Mouse (Mus musculus) thymus, postnatal 36 days (tissue): Measurements from ENCODE around the gene Slc39a5.

Source experiments
- DNase-seq, 2 experiments: peaks; one replicate each; pipeline ENCODE4 v3.0.0; 2022; ENCODE audit warnings: mixed read lengths in 2 of 2

Slc39a5 gene

DNA sequence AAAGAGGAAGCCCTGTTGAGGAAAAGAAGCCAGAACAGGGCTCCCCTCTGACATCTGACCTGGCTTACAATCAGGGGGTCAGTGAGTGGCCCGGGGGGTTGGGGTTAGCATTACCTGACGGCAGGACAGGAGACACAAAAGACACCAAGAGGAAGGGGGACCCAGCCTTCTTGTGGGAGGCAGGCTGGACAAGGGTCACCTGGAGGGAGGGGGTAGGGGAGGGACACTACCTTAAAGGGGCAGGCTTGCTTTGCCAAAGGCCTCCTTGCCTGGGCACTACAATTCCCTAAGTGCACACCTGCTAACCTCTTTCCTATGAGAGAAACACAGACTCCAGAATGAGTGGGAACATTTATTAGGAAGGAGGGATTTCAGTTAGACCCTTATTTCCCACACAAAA lies at the start of gene Slc39a5:
Gene Slc39a5 (minus strand): TSS at position 174 of the 400 bp plus-strand sequence.
- DNase-seq, result no peak

DNA sequence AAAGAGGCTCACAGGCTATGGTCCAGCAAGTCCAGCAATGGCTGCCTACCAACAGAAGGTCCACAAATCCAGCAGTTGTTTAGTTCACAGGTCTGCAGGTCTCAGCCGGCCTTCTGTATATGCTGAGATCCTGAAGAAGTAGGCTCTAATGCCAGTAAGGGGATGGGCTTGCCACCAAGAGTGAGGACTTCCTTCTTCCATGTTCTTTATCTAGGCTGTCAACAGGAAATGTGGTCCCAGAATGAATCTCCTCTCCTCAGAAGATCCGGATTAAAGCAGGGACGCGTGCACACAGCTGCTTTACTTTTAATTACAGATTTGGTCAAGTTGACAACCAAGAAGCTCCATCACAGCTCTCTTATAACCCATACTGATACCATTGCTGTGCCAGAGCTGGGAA lies 44.4 kb upstream of the Slc39a5 start:
- no peak for DNase-seq

DNA sequence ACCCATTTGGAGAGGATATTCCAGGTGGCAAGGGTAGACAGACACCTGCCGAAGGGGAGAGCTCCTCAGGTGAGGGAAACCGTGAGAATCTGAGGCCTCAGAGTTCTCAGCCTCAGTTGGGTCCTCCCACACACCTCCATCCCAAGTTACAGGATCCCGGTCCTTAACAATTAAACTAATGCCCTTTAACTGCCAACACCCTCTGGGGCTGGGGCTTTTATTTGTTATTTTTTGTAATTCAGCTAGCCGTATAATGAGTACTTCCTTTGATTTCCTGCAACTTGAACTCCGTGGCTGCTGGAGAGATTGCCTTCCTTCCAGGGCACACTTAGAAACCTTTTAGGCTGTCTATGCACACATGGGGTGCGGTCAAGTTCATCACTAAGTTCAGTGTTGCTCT lies 43.3 kb upstream of the Slc39a5 start:
- no peak for DNase-seq

DNA sequence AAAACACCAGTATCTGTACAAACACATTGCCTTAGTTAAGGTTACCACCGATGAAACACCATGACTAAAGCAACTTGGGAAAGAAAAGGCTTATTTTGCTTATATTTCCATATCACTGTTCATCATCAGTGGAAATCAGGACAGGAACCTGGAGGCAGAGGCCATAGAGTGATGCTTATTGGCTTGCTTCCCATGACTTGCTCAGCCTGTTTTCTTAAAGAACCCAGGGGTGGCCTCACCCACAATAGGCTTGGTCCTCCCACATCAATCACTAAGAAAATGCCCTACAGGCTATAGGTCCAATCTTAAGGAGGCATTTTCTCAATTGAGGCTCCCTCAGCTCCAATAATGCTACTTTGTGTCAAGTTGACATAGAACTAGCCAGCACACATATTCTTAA lies 41.7 kb upstream of the Slc39a5 start:
- DNase-seq, result no peak

DNA sequence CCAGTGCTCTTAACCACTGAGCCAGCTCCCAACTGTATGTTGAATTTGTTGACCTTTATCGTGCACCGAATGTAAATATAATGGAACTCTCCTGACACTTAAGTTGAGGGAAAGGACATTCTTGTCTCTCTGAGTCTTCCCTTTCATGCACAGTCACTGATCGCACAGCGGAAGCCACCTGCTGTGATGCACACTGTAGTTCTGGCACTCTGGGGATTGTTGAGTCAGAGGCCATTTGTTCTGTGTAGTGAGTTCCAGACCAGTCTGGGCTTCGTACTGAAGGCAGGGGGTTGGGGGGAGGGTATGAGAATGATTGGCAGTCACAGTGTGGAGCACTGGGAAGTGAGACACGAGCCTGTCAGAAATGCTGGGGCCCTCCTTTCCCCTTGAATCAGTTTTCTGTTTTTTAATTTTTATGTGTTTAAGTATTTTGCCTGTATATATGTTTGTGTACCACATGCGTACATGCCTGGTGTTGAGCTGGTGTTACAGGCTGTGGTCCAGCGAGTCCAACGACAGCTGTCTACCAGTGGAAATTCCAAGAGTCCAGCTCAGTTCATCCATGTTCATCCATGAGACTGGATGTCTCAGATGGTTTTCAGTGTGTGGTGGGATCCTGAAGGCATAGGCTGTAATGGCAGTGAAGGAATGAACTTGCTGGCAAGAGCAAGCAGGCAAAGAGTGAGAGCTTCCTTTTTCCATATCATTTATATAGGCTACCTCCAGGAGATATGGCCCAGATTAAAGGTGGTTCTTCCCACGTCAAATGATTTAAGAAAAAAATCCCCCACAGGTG lies 40.5 kb upstream of the Slc39a5 start:
- no peak for DNase-seq

DNA sequence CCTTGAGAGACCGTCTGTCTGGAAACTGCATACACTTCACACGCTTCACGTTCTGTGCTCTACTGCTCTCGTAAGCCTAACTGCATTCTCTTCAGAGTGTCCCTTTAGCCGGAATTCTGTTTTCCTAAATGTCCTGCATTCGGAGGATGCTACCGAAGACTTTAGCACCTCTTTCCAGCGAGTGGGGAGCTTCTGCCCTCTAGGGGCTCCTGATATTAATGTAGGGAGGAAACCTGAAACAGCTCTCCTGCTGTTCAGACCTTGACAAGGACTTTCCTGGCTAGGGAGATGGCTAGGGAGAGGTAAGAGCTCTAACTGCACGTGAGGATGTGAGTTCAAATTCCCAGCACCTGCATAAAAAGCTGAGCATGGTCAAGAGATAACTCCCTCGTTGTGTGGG lies 39.4 kb upstream of the Slc39a5 start:
- peak in 1 of 2 experiments; percentile 40 for DNase-seq

DNA sequence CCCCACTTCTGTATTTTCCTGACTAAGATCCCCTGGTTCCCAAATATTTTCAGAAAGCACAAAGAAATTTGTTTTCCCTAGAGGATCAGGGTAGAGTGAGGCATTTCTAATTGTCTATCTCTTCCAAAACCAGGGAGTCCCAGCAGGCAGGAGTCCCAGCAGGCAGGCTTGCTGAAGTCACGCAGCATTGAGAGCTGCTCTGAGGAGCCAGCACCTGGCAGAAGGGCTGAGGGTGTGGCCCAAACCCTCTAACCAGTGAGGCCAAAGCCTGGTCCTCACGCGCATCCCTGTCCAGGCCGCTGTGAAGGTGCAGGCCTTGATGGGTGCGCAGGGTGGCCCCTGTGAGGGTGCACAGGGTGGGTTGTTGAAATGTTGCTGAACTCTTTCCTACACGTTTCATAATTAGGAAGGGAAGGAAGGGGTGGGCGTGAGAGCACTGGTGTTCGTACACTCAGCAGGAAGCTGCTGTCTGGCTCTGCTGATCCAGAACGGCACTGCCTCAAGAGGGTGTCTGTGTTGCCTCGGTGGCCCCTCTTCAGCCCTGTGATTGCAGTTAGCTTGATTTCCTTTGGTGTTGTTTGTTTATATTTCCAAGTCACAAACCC lies 37.7 kb upstream of the Slc39a5 start:
- peak; percentile 27 to 31 for DNase-seq

DNA sequence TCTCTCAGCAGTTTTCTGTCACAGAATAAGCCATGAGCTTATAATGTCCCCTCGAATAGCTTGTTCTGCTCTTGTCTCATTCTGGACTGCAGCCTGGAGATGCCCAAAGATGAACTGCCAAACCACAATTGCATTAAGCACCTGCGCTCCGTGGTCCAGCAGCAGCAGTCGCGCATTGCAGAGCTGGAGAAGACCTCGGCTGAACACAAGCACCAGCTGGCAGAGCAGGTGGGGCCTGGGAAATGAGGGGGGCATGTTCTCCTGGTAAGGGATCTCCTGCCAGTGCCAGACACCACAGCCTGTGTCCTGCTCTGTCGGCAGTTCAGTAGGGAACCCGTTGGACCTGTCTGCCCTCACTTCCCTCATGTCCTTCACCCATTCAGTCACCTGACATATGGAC lies 35.3 kb upstream of the Slc39a5 start:
- DNase-seq, result peak in 1 of 2 experiments; percentile 48

DNA sequence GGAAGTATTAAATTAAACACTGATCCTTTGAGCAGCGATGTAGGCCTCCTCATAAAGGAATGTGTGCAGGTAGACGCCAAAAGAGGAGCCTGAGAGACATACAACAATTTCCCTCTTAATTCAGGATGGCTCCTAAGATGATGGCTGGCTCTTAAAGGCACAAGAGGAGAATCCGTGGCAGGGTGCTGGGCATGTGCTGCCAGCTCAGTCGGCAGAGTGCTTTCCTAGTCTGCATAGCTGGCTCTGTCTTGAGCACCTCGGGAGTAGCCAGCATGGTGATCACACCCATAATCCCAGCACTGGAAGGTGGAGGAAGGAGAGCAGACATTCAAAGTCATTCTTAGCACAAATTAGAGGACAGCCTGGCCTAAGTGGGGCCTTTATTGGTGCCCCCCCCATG lies 34.8 kb upstream of the Slc39a5 start:
- DNase-seq, result no peak

DNA sequence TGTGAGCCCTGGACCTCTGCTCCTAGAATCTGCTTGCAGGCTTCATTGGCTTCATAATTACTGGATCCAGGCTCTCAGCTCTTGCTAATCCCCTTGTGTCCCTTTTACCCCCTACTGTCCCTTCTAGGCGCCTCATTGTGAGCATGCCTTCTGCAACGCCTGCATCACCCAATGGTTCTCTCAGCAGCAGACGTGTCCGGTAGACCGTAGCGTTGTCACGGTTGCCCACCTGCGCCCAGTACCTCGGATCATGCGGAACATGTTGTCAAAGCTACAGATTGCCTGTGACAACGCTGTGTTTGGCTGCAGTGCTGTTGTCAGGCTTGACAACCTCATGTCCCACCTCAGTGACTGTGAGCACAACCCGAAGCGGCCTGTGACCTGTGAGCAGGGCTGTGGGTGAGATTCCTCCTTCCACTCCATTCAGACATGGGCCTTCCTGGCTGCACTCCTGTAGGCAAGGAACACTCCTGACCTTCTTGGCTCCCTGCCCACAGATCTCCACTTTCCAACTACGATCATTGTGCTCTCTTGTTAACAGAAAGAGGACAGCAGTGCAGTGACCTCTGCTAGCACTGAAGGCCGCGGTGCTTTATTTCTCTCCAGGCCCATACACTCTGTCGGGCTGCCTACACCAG lies 34.3 kb upstream of the Slc39a5 start:
- DNase-seq, result peak; percentile 31 to 32

DNA sequence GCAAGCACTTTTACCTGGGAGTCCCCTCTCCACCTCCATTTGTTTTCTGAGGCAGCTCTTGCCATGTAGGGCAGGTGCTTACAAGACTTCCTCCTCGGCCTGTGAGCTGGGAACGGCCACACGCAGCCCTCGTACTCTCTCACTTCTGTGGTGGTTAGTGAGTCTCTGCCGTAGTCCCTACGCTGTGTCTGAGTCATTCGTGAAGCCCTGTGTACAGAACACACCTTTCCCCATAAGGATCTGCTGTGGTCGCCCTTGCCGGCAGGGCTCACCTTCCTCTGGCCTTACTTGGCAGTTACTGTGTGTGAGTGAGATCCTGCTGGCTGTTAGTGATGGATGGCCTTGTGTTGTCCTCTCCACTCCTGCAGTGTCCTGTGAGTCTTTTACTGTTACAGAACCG lies 33.7 kb upstream of the Slc39a5 start:
- peak; percentile 61 to 68 for DNase-seq

DNA sequence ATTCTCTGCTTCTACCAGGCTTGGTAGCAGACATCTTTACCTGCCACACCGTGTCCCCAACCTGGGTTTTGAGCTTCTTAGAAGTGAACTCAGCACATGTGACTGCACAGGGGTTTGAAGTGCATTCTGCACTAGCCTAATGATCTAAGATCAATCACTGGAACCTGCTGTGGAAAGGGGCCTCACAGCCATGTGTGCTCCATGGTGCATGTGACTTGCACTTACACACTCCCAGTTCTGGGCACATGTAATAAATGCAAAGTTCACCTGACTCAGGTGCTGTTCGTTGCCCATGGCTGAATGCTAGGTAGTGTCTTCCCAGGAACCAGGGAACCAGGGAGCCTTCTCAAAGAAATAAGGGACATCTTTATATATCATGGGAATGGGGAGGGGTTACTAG lies 32.4 kb upstream of the Slc39a5 start:
- DNase-seq, result no peak

DNA sequence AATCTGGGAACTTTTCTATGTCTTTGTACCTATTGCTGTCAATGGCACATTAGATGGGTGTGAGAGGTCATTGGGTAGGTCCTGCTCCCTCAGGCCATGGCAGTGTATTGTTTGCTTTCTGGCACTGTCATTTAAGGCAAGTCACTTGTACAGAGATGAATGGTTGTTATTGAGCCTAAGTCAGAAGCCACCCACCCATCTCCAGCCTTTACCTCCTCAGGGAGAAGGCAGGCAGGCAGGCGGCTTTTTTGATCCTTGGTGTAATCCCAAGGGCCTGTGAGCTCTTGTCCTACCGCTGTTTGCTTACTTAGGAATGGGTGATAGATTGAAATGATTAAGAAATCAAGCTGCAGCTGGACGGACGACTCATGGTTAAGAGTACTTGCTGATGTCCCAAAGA lies 28.4 kb upstream of the Slc39a5 start:
- no peak for DNase-seq

DNA sequence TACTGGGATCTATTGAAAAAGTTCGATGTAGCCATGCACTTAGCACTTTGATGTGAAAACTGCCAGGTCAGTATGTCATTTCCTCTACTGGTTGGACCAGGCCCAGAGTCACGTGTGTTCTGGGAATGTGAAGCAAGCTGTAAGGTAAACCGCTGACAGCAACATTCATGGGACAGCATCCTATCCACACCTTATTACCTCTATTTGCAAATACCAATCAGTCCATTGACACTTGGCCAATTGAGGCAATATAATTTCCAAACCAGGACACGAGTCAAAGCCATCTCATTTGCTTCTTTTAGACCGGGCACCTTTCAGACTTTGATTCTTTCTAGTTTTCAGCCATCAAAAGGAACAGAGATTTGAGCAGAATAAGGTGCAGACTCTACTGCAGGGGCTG lies 28.0 kb upstream of the Slc39a5 start:
- no peak for DNase-seq

DNA sequence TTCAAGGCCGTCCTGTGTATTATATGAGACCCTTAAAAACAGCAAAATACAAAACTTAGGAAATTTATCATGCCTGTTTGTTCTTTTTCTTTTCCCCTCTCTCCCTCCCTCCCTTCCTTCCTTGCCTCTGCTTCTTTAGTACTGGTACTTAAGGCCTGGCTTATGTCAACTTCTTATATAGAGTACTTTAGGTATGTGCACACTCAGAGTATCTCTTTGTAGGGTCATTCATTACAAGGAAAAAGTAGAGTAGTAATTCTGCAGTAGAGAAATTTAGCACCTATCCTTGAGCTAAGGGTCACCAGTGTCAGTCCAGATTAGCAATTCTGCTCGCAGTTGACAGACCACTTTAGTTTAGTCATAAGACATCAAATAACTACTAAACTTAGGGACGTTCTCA lies 24.2 kb upstream of the Slc39a5 start:
- DNase-seq, result no peak

DNA sequence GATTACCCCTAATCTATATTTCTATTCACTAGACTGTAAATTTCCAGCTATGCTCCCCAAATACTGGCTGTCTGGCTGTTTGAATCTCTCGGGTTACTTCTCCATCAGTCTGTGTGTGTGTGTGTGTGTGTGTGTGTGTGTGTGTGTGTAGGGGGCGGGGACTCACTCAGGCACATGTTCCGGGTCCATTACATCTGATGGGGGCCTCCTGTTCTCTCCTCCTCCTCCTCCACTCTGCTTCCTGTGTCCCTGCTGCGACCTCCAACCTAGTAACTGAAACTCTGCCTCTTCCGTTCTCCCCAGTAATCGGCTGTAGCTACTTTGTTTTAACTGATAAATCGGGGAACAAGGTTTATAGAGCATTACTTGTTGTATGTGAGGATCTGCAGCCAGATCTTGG lies 23.6 kb upstream of the Slc39a5 start:
- peak; percentile 38 to 64 for DNase-seq

DNA sequence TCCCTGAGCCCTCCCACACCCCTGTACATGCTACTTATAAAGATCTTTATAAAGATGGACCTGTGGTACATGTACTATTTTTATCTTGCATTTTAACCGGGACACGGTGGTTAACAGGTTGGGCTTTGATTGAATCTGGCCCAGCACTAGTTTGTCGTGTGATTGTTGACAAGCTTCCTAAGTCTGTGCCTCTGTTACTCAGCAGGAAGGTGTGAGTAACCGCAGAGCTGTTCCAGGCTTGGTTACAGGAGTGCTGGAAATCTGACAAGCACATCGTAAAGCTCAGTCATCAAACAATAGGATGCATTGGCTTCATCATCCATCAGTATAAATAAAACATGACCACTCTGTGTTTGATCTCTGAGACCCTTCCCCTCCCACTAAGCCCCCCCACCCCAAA lies 21.4 kb upstream of the Slc39a5 start:
- DNase-seq, result no peak

DNA sequence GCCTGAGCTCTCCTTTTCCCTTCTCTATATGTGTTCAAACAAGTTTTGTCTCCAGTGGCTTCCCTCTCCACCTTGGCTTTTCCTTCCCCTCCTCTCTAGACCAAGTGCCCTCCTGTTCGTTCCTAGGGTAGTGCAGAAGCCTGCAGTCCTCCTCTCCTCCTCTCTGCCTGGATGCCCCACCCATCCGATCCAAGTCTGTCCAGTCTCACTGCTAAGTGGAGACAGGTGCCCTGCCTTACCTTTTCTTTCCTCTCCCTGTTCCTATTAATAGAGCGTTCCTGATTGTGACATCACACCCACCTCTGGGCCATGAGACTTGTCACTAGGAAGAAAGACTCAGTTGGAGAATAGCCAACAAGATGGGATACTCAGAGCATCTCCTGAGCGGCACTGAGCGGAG lies 13.8 kb upstream of the Slc39a5 start:
- no peak for DNase-seq

DNA sequence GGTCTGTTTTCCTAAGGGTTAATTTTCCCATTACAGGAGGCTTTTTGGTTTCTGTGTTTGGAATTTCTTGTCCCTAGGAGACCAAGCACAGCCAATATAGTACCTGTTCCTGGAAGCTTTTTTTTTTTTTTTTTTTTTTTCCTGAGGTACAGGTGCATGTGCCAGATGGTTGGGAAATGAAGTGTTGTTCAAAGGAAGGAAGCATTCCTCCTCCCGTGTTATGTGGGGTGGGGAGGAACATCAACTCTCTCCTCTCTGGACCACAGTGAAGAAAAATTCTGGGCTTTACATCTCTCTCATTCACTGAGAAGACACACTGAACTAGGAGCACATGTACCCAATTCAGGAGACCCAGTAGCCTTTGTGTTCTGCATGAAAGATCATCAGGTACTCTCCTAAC lies 12.0 kb upstream of the Slc39a5 start:
- DNase-seq, result no peak

DNA sequence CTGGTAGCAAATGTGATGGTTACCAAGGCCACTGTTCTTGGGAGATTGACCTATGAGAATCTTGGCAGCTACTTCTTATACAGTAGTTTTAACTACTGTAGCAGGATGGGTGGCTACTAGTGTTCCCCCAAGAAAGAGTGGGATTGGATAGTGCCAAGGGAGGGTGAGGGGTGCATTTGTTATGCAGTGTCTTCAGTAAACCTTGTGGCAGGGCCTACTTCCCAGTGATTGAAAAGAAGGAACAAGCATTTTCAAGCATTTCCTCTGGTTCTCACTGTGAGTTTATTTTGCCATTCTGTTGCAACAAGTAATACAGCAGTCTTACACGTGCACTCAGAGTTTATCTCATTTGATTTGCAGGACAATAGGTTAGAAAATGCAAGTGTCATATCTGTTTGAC lies 11.5 kb upstream of the Slc39a5 start:
- no peak for DNase-seq

DNA sequence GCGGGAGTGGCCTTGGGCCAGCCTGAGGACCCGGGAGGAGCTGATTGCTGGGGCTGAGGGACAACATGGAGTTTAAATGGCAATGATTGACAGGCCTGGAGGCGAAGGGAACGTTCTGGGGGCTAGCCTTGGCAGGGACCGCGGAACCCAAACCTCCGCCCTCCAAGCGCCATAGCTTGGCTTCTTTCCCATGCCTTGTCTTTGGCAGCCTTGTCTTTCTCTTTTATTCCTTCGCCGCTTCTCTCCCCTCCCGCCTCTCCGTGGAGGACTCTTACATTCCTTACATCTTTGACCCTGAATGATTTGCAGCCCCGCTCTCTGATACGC lies 11.0 kb upstream of the Slc39a5 start:
- DNase-seq, result no peak

DNA sequence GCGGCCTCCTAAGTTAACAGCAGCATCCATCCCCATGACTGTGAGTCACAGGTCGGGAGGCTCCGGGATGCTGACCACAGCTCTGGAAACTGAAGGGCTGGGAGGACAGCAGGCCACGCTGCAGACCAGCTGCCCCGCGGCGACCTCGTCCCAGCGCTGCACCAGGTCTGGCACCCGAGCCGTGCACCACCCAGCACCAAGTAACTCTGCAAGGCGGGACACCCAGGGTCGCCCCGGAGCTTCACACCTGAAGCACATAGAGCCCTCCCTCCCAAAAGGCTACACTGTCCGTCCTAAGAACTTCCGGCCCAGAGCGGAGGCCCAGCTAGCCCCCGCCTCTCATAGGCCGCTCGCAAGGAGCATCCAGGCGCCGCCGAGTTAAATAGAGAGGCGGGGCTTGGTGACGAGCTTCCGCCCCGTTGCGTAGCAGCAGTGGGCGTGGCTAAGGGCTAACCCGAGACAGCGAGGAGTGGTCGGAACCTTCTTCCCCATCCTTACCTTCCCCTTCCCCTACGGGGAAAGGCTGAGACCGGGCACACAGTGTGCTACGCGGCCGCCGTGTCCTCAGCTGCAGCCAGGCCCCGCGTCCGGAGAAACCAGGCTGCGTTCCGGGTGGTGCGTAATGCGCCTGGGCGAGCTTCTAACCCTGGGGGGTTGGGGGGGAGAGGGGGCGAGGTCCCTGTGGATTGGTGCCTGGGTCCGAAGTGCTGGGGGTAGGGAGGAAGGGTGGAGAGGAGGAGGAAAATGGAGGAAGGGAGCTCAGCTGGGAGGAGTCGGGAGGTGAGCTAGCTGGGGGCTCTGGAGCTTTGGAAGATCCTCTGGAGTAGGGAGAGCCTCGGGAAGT lies 10.4 kb upstream of the Slc39a5 start, which contains the start of the genes Nabp2 and Rnf41:
Gene Nabp2 (minus strand): TSS at position 282 of the 844 bp plus-strand sequence.
Gene Rnf41 (plus strand): TSS at position 447 of the 844 bp plus-strand sequence.
- peak; percentile 96 to 97 for DNase-seq

DNA sequence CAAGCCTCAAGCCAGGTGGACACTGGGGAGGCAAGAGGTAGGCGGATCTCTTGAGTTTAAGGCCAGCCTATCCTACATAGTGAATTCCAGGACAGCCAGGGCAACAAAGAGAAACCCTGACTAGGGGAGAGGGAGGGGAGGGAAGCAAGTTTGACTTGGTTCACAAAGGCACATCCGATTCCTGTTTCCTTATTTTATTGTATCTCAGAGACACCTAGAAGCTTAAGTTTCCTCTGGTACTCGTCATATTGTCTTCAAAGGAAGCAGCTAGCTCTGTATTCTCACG lies 9.5 kb upstream of the Slc39a5 start:
- no peak for DNase-seq
